Mouse (Mus musculus) ES-Bruce4 (cell line): ENCODE measurements around the gene Fgfbp1.

Experiments used
- CTCF ChIP-seq: IDR thresholded peaks from one replicate; pipeline ENCODE4 v1.8.1; 2011; ENCODE audit warnings: low read depth, low read length
- POLR2A ChIP-seq: IDR thresholded peaks from one replicate; pipeline ENCODE4 v1.8.1; 2011; ENCODE audit warnings: low read length; ENCODE audit not compliant: insufficient read depth

GRCm38 (mm10) chr5:43947330-43947977 is 34.1 kb downstream of the Fgfbp1 start:
- no peak for TF ChIP-seq POLR2A
- TF ChIP-seq CTCF, result no peak
